Mouse (Mus musculus) bone marrow, adult 2 months (tissue): ENCODE data around the gene Mettl2.

ENCODE experiments used
- CTCF ChIP-seq: fragments of 200-500 bp; IDR thresholded peaks from 2 replicates; pipeline ENCODE4 v1.5.1; 2011; ENCODE audit warnings: low read length, control low read depth; ENCODE audit not compliant: control insufficient read depth, insufficient read depth
- POLR2A ChIP-seq: fragments of 200-500 bp; IDR thresholded peaks from 2 replicates; pipeline ENCODE4 v1.6.1; 2011; ENCODE audit warnings: low read depth, mild to moderate bottlenecking, control low read depth, low read length, borderline replicate concordance; ENCODE audit not compliant: control insufficient read depth

DNA sequence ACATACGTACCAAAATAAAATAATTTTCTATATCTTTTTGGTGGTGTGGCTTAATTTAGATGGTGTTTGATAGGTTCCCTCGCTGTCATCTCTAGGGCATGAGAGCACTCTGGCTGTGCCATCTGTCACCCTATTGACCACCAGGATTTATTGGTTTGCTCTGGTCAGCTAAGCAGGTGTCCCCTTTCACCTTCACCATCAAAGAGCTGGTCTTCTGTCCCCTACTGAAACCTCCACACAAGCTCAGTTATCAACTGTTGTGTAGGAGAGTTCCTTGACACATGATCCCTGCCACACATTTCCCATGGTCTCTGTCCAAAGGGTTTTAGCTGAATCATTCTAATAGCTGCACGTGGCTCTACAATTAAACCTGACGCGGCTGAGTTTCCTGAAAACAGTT is 14.9 kb downstream of the Mettl2 start:
- TF ChIP-seq CTCF (no peak), POLR2A (no peak)
